Mouse (Mus musculus) kidney, adult 2 months (tissue): ENCODE results near the gene Olfr1448. TPM values are rescaled to one million over a fixed set of nuclear protein-coding genes. Genes with fewer than 3 reads are reported as not detected.
"Not testable (repeated sequence)": the region's sequence is repeated elsewhere in the genome, so short reads cannot be mapped to it uniquely, and the experiment has no call there.

Experiments used
- DNase-seq: peaks from one replicate; pipeline ENCODE4 v3.0.0; 2021
- H3K27ac ChIP-seq: fragments of 200-500 bp; 2 replicates; pipeline ENCODE4 v1.5.1; 2012; ENCODE audit warnings: low read depth, low read length, control low read depth, inconsistent platforms; ENCODE audit not compliant: insufficient read depth
- H3K27me3 ChIP-seq: fragments of 200-500 bp; replicated peaks from 2 replicates; pipeline ENCODE4 v1.6.1; 2012; ENCODE audit warnings: mild to moderate bottlenecking, moderate library complexity, low read length, inconsistent platforms; ENCODE audit not compliant: control insufficient read depth, insufficient read depth
- H3K36me3 ChIP-seq: fragments of 200-500 bp; 2 replicates; pipeline ENCODE4 v1.6.1; 2012; ENCODE audit warnings: mild to moderate bottlenecking, moderate library complexity, low read length, inconsistent platforms; ENCODE audit not compliant: control insufficient read depth, insufficient read depth
- H3K4me1 ChIP-seq: fragments of 200-500 bp; 2 replicates; pipeline ENCODE4 v1.6.1; 2011; ENCODE audit warnings: low read length; ENCODE audit not compliant: control insufficient read depth, insufficient read depth
- H3K4me3 ChIP-seq: fragments of 200-500 bp; 2 replicates; pipeline ENCODE4 v1.5.1; 2011; ENCODE audit warnings: mild to moderate bottlenecking, low read depth, low read length, control low read depth; ENCODE audit not compliant: insufficient read depth
- CTCF ChIP-seq: fragments of 200-500 bp; conservative IDR thresholded peaks from 2 replicates; pipeline ENCODE4 v1.5.1; 2011; ENCODE audit warnings: low read depth, mild to moderate bottlenecking, control low read depth, low read length, moderate library complexity, mixed read lengths; ENCODE audit not compliant: insufficient read depth, insufficient read length
- POLR2A ChIP-seq: fragments of 200-500 bp; IDR thresholded peaks from one replicate; pipeline ENCODE4 v1.6.1; 2011; ENCODE audit warnings: low read depth, low read length, control low read depth
- WGBS: fragments of 180-500 bp; shearing (Covaris S2); methylation state at CpG from one replicate; pipeline ENCODE4 v1.1.7; 2018; 5-methylcytosine and 5-hydroxymethylcytosine counted together
- polyA plus RNA-seq: library from polyadenylated mRNA; depleted of rRNA; stranded (reverse); fragments of >200 nt; gene quantifications from 2 replicates; pipeline ENCODE4 v1.2.3, GENCODE M21; 2012; rRNA removed

Olfr1448 gene
- polyA plus RNA-seq: not detected in 2 replicates

DNA sequence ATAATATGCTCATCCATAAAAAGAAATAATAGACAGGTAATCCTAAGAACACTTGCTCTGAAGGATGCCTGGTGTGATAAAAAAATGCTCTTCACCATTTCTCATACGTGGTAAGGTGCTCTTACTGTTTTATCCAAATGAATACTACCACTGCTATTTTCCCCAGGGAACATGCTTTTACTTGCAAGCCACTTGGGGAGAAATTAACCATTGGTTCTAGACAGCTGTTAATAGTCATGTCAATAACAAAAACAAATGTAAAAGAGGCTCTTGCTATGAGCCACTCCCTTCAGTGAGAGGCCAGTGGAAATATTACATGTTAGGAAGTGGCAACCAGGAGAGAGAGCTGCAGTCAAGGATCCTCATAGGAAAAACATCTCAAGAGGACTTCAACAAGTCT lies at the start of gene Olfr1448:
TSS of gene Olfr1448 (minus strand) at position 101 of the 400 bp plus-strand sequence.
- Histone ChIP-seq H3K4me3 (no peak within 1 kb of the TSS), H3K36me3 (no peaks in the 10 kb centered on the region), H3K27ac (no peak within 1 kb of the TSS), H3K4me1 (no peaks in the 10 kb centered on the region), H3K27me3 (no peaks in the 10 kb centered on the region)
- WGBS: 65% methylated on average over 1 of the region's 1 CpGs
- no peak for DNase-seq
- TF ChIP-seq CTCF: no peak
- no peak for TF ChIP-seq POLR2A

DNA sequence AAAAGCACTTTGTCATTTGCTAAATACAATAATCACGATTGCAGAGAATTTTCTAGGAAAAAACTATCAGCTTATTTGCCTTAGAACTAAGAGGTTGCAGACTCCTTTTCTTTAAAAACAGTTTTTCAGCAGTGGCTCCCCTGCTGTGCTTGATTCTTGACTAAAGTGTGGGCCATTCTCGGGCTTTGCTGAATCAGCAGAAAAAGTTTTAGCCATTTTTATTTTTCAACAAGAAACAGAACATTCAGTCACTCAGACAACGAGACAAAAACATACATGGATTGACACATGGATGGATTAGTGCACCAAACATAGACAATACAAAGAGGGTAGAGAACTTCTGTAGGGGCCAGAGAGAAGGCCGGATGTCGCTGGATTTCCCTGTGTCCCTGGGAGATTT lies 45.9 kb upstream of the Olfr1448 start:
- H3K4me3 ChIP-seq, H3K27ac ChIP-seq, H3K4me1 ChIP-seq, H3K27me3 ChIP-seq, DNase-seq, H3K36me3 ChIP-seq: not testable (repeated sequence)
- 83% methylated on average over 5 of the region's 5 CpGs for WGBS

GRCm38 (mm10) chr19:12949958-12950357 lies 25.7 kb upstream of the Olfr1448 start, which contains the start of gene Olfr1450:
Gene Olfr1450 (plus strand): TSS chr19:12950258.
- Histone ChIP-seq H3K4me1 (no peaks in the 10 kb centered on the region), H3K27ac (no peak within 1 kb of the TSS), H3K27me3 (no peaks in the 10 kb centered on the region), H3K4me3 (no peak within 1 kb of the TSS), H3K36me3 (no peaks in the 10 kb centered on the region)
- WGBS: 85% methylated on average over 1 of the region's 1 CpGs
- no peak for TF ChIP-seq POLR2A
- TF ChIP-seq CTCF: no peak
- DNase-seq: no peak

GRCm38 (mm10) chr19:12930540-12930939 lies 6.3 kb upstream of the Olfr1448 start, which contains the start of gene Olfr1449:
Gene Olfr1449 (plus strand): TSS chr19:12930840.
- no peak for TF ChIP-seq CTCF
- no peak for TF ChIP-seq POLR2A
- Histone ChIP-seq H3K36me3 (no peaks in the 10 kb centered on the region), H3K27me3 (no peaks in the 10 kb centered on the region), H3K4me3 (no peak within 1 kb of the TSS), H3K27ac (no peak within 1 kb of the TSS), H3K4me1 (no peaks in the 10 kb centered on the region)
- DNase-seq: no peak

GRCm38 (mm10) chr19:12903643-12904042 lies 20.6 kb downstream of the Olfr1448 start, which contains the start of gene Olfr1447:
Gene Olfr1447 (minus strand): TSS chr19:12903743.
- Histone ChIP-seq H3K4me3 (no peak within 1 kb of the TSS), H3K27me3 (no peaks in the 10 kb centered on the region), H3K27ac (no peak within 1 kb of the TSS), H3K36me3 (no peaks in the 10 kb centered on the region), H3K4me1 (no peaks in the 10 kb centered on the region)
- TF ChIP-seq CTCF (no peak), POLR2A (no peak)
- WGBS: 90% methylated on average over 1 of the region's 1 CpGs
- no peak for DNase-seq

- 76% methylated on average over 1 of the region's 1 CpGs for WGBS
- no peak for TF ChIP-seq POLR2A
Measured at GRCm38 (mm10) chr19:12893424-12893823, 30.8 kb downstream of the Olfr1448 start, which contains the start of gene Olfr1446. Gene Olfr1446 (minus strand): TSS chr19:12893524.

DNA sequence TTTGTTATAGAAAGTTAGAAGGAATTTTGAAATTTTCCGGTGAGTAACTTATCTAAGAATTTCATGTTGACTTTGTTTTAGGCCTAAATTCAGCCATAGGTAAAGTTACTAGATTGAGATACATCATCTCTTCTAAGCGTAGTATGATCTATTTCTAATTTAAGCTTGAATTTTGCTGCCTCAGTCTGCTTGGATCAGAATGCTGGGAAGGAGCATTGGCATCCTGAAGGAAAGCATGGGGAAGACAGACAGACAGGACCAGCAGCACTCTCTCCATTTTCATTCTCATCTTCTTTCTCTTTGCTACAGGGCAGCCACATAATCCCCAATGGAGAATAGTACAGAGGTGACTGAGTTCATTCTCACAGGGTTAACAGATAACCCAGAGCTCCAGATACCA lies 40.7 kb downstream of the Olfr1448 start, which contains the start of gene Olfr1445:
TSS of gene Olfr1445 (plus strand) at position 301 of the 400 bp plus-strand sequence.
- no peak for DNase-seq
- Histone ChIP-seq H3K36me3 (no peaks in the 10 kb centered on the region), H3K27ac (no peak within 1 kb of the TSS), H3K27me3 (no peaks in the 10 kb centered on the region), H3K4me1 (no peaks in the 10 kb centered on the region), H3K4me3 (no peak within 1 kb of the TSS)
- WGBS: 88% methylated on average over 2 of the region's 2 CpGs
- TF ChIP-seq POLR2A: no peak
- TF ChIP-seq CTCF: no peak

More at GRCm38 (mm10) chr19:12893424-12893823, 30.8 kb downstream of the Olfr1448 start, which contains the start of gene Olfr1446:
- Histone ChIP-seq H3K4me1 (no peaks in the 10 kb centered on the region), H3K4me3 (no peak within 1 kb of the TSS), H3K27me3 (no peaks in the 10 kb centered on the region), H3K27ac (no peak within 1 kb of the TSS), H3K36me3 (no peaks in the 10 kb centered on the region)
- no peak for DNase-seq

Other genes with a start within 250 kb of the Olfr1448 start
- gene Olfr1443, start 246.3 kb downstream of the Olfr1448 start, polyA plus RNA-seq: not detected in 2 replicates
- 1,454 and 1,674 TPM in 2 replicates for gene Keg1, start 228.6 kb downstream of the Olfr1448 start, polyA plus RNA-seq
- gene Cntf, start 158.8 kb downstream of the Olfr1448 start, polyA plus RNA-seq: 2.9 and 3.6 TPM in 2 replicates
- 15.7 and 17.7 TPM in 2 replicates for gene Zfp91, start 128.3 kb downstream of the Olfr1448 start, polyA plus RNA-seq
- gene Lpxn, start 128.2 kb downstream of the Olfr1448 start, polyA plus RNA-seq: 1.8 and 3.2 TPM in 2 replicates
- not detected in 2 replicates for gene Gm5244, start 77.7 kb downstream of the Olfr1448 start, polyA plus RNA-seq
- gene Olfr1444, start 67.1 kb downstream of the Olfr1448 start, polyA plus RNA-seq: not detected in 2 replicates
- gene Olfr1445, start 40.6 kb downstream of the Olfr1448 start, polyA plus RNA-seq: not detected in 2 replicates
- not detected in 2 replicates for gene Olfr1446, start 30.9 kb downstream of the Olfr1448 start, polyA plus RNA-seq
- not detected in 2 replicates for gene Olfr1447, start 20.7 kb downstream of the Olfr1448 start, polyA plus RNA-seq
- not detected in 2 replicates for gene Olfr1449, start 6.4 kb upstream of the Olfr1448 start, polyA plus RNA-seq
- gene Olfr1450, start 25.8 kb upstream of the Olfr1448 start, polyA plus RNA-seq: not detected in 2 replicates
- gene Olfr1451, start 70.6 kb upstream of the Olfr1448 start, polyA plus RNA-seq: not detected in 2 replicates
- gene Olfr1453, start 103.9 kb upstream of the Olfr1448 start, polyA plus RNA-seq: not detected in 2 replicates
- gene Olfr1454, start 136.2 kb upstream of the Olfr1448 start, polyA plus RNA-seq: not detected in 2 replicates
- gene Olfr1457, start 173.5 kb upstream of the Olfr1448 start, polyA plus RNA-seq: not detected in 2 replicates
- gene Olfr1458, start 182.4 kb upstream of the Olfr1448 start, polyA plus RNA-seq: not detected in 2 replicates
- not detected in 2 replicates for gene Olfr1459, start 225.1 kb upstream of the Olfr1448 start, polyA plus RNA-seq
- not detected in 2 replicates for gene Olfr1461, start 238.6 kb upstream of the Olfr1448 start, polyA plus RNA-seq